20 mouse cellular contexts compared by ENCODE assay signal in genomic region chr8:103985640-103986039, GRCm38 (mm10).
A peak's percentile ranks its signal among the peaks of the same experiment; 100 is the strongest.
DNase-seq lines count a peak whose midpoint lies in the region; ATAC-seq and TF ChIP-seq lines count a peak whose summit lies in the region.
"Had no signal": no experiment of that assay in that cellular context is flagged by ENCODE, and none has a peak within 500 bp of the region (broad histone marks: within the 10 kb centered on the region; RNA-seq: fewer than 3 reads in every experiment).

No protein-coding gene starts in this region.

- H3K4me1 ChIP-seq in kidney, adult 2 months (ENCODE audit: control insufficient read depth, insufficient read depth, low read length): no peaks in the 10 kb centered on the region
- no peaks in the 10 kb centered on the region for H3K4me1 ChIP-seq in liver, adult 2 months (ENCODE audit: control insufficient read depth, insufficient read depth, low read length)
- no peaks in the 10 kb centered on the region for H3K4me1 ChIP-seq in CH12.LX (ENCODE audit: control insufficient read depth in 1 of 2, insufficient read depth in 2 of 2)
- no peaks in the 10 kb centered on the region for H3K4me1 ChIP-seq in stomach, postnatal 0 days (replicated peaks; ENCODE audit: control insufficient read depth, insufficient read depth)
- H3K4me1 ChIP-seq: forebrain, embryonic 15.5 days; heart, embryonic 10.5 days had no signal

- no peak overlapping the region for H3K27ac ChIP-seq in kidney, adult 2 months (ENCODE audit: insufficient read depth, low read depth, low read length)
- H3K27ac ChIP-seq in liver, adult 2 months (replicated peaks; ENCODE audit: insufficient read depth, low read depth, low read length): no peak overlapping the region
- no peak overlapping the region for H3K27ac ChIP-seq in CH12.LX (ENCODE audit: insufficient read depth, low read depth)
- H3K27ac ChIP-seq in stomach, postnatal 0 days (replicated peaks): no peak overlapping the region
- H3K27ac ChIP-seq: embryonic facial prominence, embryonic 10.5 days; forebrain, embryonic 15.5 days; heart, embryonic 10.5 days; hindbrain, embryonic 13.5 days; hindbrain, postnatal 0 days had no signal

- no peaks in the 10 kb centered on the region for H3K36me3 ChIP-seq in kidney, adult 2 months (ENCODE audit: control insufficient read depth, insufficient read depth, low read length)
- no peaks in the 10 kb centered on the region for H3K36me3 ChIP-seq in liver, adult 2 months (ENCODE audit: control insufficient read depth, insufficient read depth, low read length)
- H3K36me3 ChIP-seq in CH12.LX (replicated peaks in 1 of 2; ENCODE audit: control insufficient read depth in 1 of 2, insufficient read depth in 1 of 2, low read length in 1 of 2): no peaks in the 10 kb centered on the region
- H3K36me3 ChIP-seq in stomach, postnatal 0 days (ENCODE audit: control insufficient read depth, insufficient read depth, low read length): no peaks in the 10 kb centered on the region
- H3K36me3 ChIP-seq: embryonic facial prominence, embryonic 10.5 days; forebrain, embryonic 15.5 days; G1E; heart, embryonic 10.5 days; hindbrain, embryonic 13.5 days had no signal

- no peak for DNase-seq in kidney, adult 2 months
- no peak for DNase-seq in kidney, adult 11 months
- DNase-seq in liver, adult 2 months (ENCODE audit: extremely low read depth, low read depth, low spot score): peak; percentile 14
- DNase-seq in liver (no peak), CH12.LX (ENCODE audit: extremely low read depth) (peak; percentile 24)
- no peak for DNase-seq in stomach, postnatal 0 days (ENCODE audit: low spot score)
- DNase-seq: adrenal gland, adult 2 months; adrenal gland, postnatal 25 days; cerebellum, adult 2 months; cerebellum, postnatal 10 days; gastrocnemius, postnatal 10 days; heart, adult 18-20 months; heart, postnatal 14 days had no signal

- dilution Hi-C loops in CH12.LX (cut with MboI; ENCODE audit: extremely low pct_ligation_motif_present, extremely low pct_unique_long_range_greater_than_20kb, low sequenced_read_pairs): no loop called here

- H3K9ac ChIP-seq in liver, adult 2 months (ENCODE audit: low read depth, low read length): no peak overlapping the region
- H3K9ac ChIP-seq in CH12.LX (ENCODE audit: insufficient read depth, low read depth): no peak overlapping the region
- H3K9ac ChIP-seq in stomach, postnatal 0 days (ENCODE audit: low read length): no peak overlapping the region
- H3K9ac ChIP-seq: forebrain, embryonic 15.5 days; hindbrain, embryonic 13.5 days had no signal

- peak; percentile 53 for TF ChIP-seq RAD21 in CH12.LX (IDR thresholded peaks at IDR 0.05; ENCODE audit: low read depth, low read length)

- no peak for TF ChIP-seq EP300 in CH12.LX (IDR thresholded peaks at IDR 0.05; ENCODE audit: low read length)
- TF ChIP-seq EP300 in stomach, postnatal 0 days (optimal IDR thresholded peaks at IDR 0.05): no peak

- no peak for TF ChIP-seq POLR2A in kidney, adult 2 months (IDR thresholded peaks at IDR 0.05; ENCODE audit: low read depth, low read length)
- TF ChIP-seq POLR2A in liver, adult 2 months (IDR thresholded peaks at IDR 0.05; ENCODE audit: extremely low read depth, insufficient read depth, low read length): no peak
- TF ChIP-seq POLR2A in CH12.LX (IDR thresholded peaks at IDR 0.05; ENCODE audit: low read depth, low read length): no peak

- 0 out of 2 replicates have a peak, but pooled peaks cover 1% of the 10 kb centered on the region for H3K27me3 ChIP-seq in kidney, adult 2 months (replicated peaks; ENCODE audit: control insufficient read depth, insufficient read depth, low read length)
- H3K27me3 ChIP-seq in liver, adult 2 months (ENCODE audit: control insufficient read depth, insufficient read depth, low read length): no peaks in the 10 kb centered on the region
- H3K27me3 ChIP-seq in CH12.LX (replicated peaks): no peaks in the 10 kb centered on the region
- no peaks in the 10 kb centered on the region for H3K27me3 ChIP-seq in stomach, postnatal 0 days (ENCODE audit: control insufficient read depth, insufficient read depth, low read length)
- H3K27me3 ChIP-seq: forebrain, embryonic 15.5 days; hindbrain, embryonic 13.5 days had no signal

- no peak overlapping the region for H3K4me3 ChIP-seq in kidney, adult 2 months (ENCODE audit: insufficient read depth, low read depth, low read length)
- H3K4me3 ChIP-seq in liver, adult 2 months (ENCODE audit: insufficient read depth, low read depth, low read length): no peak overlapping the region
- H3K4me3 ChIP-seq in CH12.LX (replicated peaks in 1 of 3; ENCODE audit: low read depth in 2 of 3, low read length in 2 of 3, poor library complexity in 1 of 3): no peak overlapping the region
- no peak overlapping the region for H3K4me3 ChIP-seq in stomach, postnatal 0 days (ENCODE audit: low read depth, low read length)
- H3K4me3 ChIP-seq: embryonic facial prominence, embryonic 10.5 days; forebrain, embryonic 15.5 days; heart, embryonic 10.5 days; hindbrain, embryonic 13.5 days had no signal

- no peak for ATAC-seq in stomach, postnatal 0 days (ENCODE audit: low FRiP score, low TSS enrichment)
- no peak for ATAC-seq in frontal cortex, adult (ENCODE audit: low TSS enrichment)
- ATAC-seq: forebrain, embryonic 15.5 days; hindbrain, postnatal 0 days had no signal

- no peaks in the 10 kb centered on the region for H3K9me3 ChIP-seq in CH12.LX (replicated peaks; ENCODE audit: low read length)
- no peaks in the 10 kb centered on the region for H3K9me3 ChIP-seq in stomach, postnatal 0 days (ENCODE audit: control insufficient read depth, low read length)
- H3K9me3 ChIP-seq: embryonic facial prominence, embryonic 10.5 days; forebrain, embryonic 15.5 days; heart, embryonic 10.5 days; hindbrain, embryonic 13.5 days had no signal

- 0 out of 2 replicates have a peak, but pooled peaks have one; percentile 12 for TF ChIP-seq CTCF in kidney, adult 2 months (conservative IDR thresholded peaks at IDR 0.05; ENCODE audit: insufficient read depth, insufficient read length, low read depth, low read length)
- TF ChIP-seq CTCF in liver, adult 2 months (IDR thresholded peaks at IDR 0.05; ENCODE audit: low read depth, low read length): 0 out of 2 replicates have a peak, but pooled peaks have one; percentile 4
- peak; percentile 30 to 56 for TF ChIP-seq CTCF in CH12.LX (conservative IDR thresholded peaks at IDR 0.05 in 1 of 2, IDR thresholded peaks at IDR 0.05 in 1 of 2; ENCODE audit: low read depth in 2 of 2, low read length in 2 of 2)
- TF ChIP-seq CTCF in stomach, postnatal 0 days (IDR thresholded peaks at IDR 0.05; ENCODE audit: low read depth): peak; percentile 32

- in situ Hi-C loops in CH12.LX (cut with MboI; ENCODE audit: low pct_ligation_motif_present, low pct_unique_long_range_greater_than_20kb, low sequenced_read_pairs): no loop called here

- no peaks in the 10 kb centered on the region for H3K79me2 ChIP-seq in liver, adult 2 months (ENCODE audit: control insufficient read depth, insufficient read depth, low read length)
- H3K79me2 ChIP-seq in CH12.LX (replicated peaks; ENCODE audit: control insufficient read depth, extremely low read depth, insufficient read depth, poor library complexity, severe bottlenecking): no peaks in the 10 kb centered on the region

- H3K4me2 ChIP-seq in CH12.LX (ENCODE audit: insufficient read depth, low read depth, poor library complexity, severe bottlenecking): no peak overlapping the region
- H3K4me2 ChIP-seq in stomach, postnatal 0 days (replicated peaks; ENCODE audit: low read depth): no peak overlapping the region
- H3K4me2 ChIP-seq: forebrain, embryonic 15.5 days; hindbrain, embryonic 13.5 days had no signal

- 96% methylated on average over 2 of the region's 2 CpGs for WGBS in kidney, adult 2 months
- 86% methylated on average over 2 of the region's 2 CpGs for WGBS in liver, adult 2 months
- WGBS in stomach, postnatal 0 days: 91% methylated on average over 2 of the region's 2 CpGs

TF ChIP-seq in CH12.LX, 34 proteins besides CTCF, POLR2A, EP300 and RAD21:
- TF ChIP-seq MAFK (IDR thresholded peaks at IDR 0.05; ENCODE audit: insufficient replicate concordance, low read length): no peak
- TF ChIP-seq SMC3 (IDR thresholded peaks at IDR 0.05; ENCODE audit: low read depth, low read length): peak; percentile 50
- TF ChIP-seq ETS1 (conservative IDR thresholded peaks at IDR 0.05; ENCODE audit: low read depth, low read length): no peak

Comparison
In these comparisons a context has a peak if more than half of its experiments do, and no peak if none do; other contexts are left out.
1. DNase-seq: peak in liver, adult 2 months (single experiment) and CH12.LX (single experiment); none in kidney, adult 2 months (single experiment), kidney, adult 11 months (single experiment), liver (single experiment) and stomach, postnatal 0 days (single experiment).
2. Peak in every context shown above with its lines, with median percentiles within 50 percentile points of each other: CTCF ChIP-seq.